Mouse (Mus musculus) G1E (cell line): Measurements from ENCODE around the gene Mrln. TPM values are rescaled to one million over a fixed set of nuclear protein-coding genes. Genes with fewer than 3 reads are reported as not detected.

Source experiments
- ATAC-seq: 2 replicates; pipeline ENCODE4 v1.8.0; 2016; ENCODE audit warnings: mild to moderate bottlenecking; ENCODE audit not compliant: insufficient number of reproducible peaks, poor library complexity, low FRiP score, severe bottlenecking; ENCODE audit errors: extremely low read depth
- DNase-seq: peaks from one replicate; pipeline ENCODE4 v3.0.0; 2012; ENCODE audit warnings: low spot score
- H3K27me3 ChIP-seq: 2 replicates; pipeline ENCODE4 v1.6.1; 2012; ENCODE audit warnings: mild to moderate bottlenecking, low read length, inconsistent platforms; ENCODE audit not compliant: insufficient read depth
- H3K36me3 ChIP-seq: replicated peaks from 2 replicates; pipeline ENCODE3; 2012; ENCODE audit warnings: mild to moderate bottlenecking, inconsistent platforms
- H3K4me1 ChIP-seq: 2 replicates; pipeline ENCODE4 v1.6.1; 2012; ENCODE audit warnings: low read depth, low read length, inconsistent platforms, mixed read lengths; ENCODE audit not compliant: insufficient read depth
- H3K4me3 ChIP-seq: 2 replicates; pipeline ENCODE4 v1.5.1; 2012; ENCODE audit warnings: low read depth, mild to moderate bottlenecking, inconsistent platforms, low read length, moderate library complexity, mixed read lengths
- H3K9me3 ChIP-seq: replicated peaks from 2 replicates; pipeline ENCODE4 v1.6.1; 2012; ENCODE audit warnings: inconsistent platforms
- CTCF ChIP-seq: IDR thresholded peaks from 2 replicates; pipeline ENCODE4 v1.5.1; 2012; ENCODE audit warnings: low read depth, low read length, inconsistent platforms, mixed read lengths
- GATA1 ChIP-seq: IDR thresholded peaks from 2 replicates; pipeline ENCODE4 v1.6.1; 2012; ENCODE audit warnings: borderline replicate concordance, low read length, inconsistent platforms, mixed read lengths
- GATA2 ChIP-seq: IDR thresholded peaks from 2 replicates; pipeline ENCODE4 v1.6.1; 2012; ENCODE audit warnings: low read depth, low read length, inconsistent platforms, borderline replicate concordance
- POLR2AphosphoS5 ChIP-seq: IDR thresholded peaks from 2 replicates; pipeline ENCODE4 v1.6.1; 2012; ENCODE audit warnings: low read depth, low read length, inconsistent platforms; ENCODE audit not compliant: insufficient replicate concordance
- TAL1 ChIP-seq: conservative IDR thresholded peaks from 2 replicates; pipeline ENCODE4 v1.6.1; 2012; ENCODE audit warnings: low read depth, low read length, inconsistent platforms, mixed read lengths
- polyA plus RNA-seq: library from polyadenylated mRNA; stranded (reverse); fragments of >175 nt; gene quantifications from 2 replicates; pipeline ENCODE4 v1.2.3, GENCODE M21; 2012
- total RNA-seq, 2 experiments: library from RNA; stranded (forward) in 1 of 2; stranded (reverse) in 1 of 2; fragments of 200-1000 nt in 1 of 2; fragments of >200 nt in 1 of 2; fragmentation: Nextera tagmentation in 1 of 2; gene quantifications; 2 replicates each; pipeline ENCODE4 v1.2.3; 2014 to 2017

Mrln gene
- total and polyA plus RNA-seq, 3 experiments: 1.7 TPM; not detected in 2

DNA sequence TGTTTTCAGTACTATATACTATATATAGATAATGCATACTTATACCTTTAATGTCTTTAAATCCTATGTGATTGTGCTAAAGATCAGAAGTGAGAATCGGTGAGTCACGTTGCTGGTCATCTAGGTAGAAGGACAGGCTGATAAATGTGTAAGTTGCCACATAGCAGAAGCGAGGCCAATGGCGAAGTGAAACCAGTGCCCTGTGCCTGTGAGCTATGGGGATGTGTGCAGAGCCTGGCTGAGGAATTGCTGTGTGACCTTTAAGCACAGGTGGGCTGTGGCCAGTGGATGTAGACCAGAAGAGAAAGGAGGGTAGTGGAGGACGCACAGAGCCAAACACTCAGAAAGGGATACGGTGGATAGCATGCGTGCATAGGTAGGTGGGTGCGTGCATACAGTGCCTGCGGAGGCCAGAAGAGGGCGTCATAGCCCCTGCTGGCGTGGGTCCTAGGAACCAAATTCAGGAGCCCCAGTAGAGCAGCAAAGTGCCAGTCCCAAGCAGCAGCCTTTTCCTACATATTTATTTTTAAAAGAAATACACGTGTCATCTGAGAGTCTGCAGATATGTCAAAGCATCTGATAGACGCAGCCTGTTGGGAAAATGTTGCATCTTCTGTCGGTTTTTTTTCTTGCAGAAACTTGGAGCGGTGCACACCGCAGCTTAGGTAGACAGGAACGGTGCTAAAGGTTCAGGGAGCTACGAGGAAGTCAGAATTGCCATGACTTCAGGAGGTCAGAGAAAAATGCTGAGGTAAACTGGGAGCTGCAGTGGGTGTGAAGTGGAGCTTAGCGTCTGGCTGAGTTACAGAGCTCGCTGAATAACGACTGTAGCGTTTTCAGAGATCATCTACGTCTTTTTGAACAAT, 64.3 kb downstream of the Mrln start:
- Histone ChIP-seq H3K4me1 (no peaks in the 10 kb centered on the region), H3K27me3 (no peaks in the 10 kb centered on the region), H3K36me3 (no peaks in the 10 kb centered on the region), H3K9me3 (peaks cover 47% of the 10 kb centered on the region), H3K4me3 (no peak overlapping the region)
- DNase-seq: no peak
- no peak for ATAC-seq
- no peak for TF ChIP-seq CTCF
- TF ChIP-seq TAL1: no peak
- TF ChIP-seq POLR2AphosphoS5: no peak
- TF ChIP-seq GATA1: no peak
- TF ChIP-seq GATA2: no peak

Other genes starting within 250 kb of the Mrln start
- gene Ccdc6, start 107.5 kb upstream of the Mrln start, total RNA-seq (2014; fragmentation: Nextera tagmentation): 93.8 and 95.0 TPM in 2 replicates
- 18.9 and 22.2 TPM in 2 replicates for gene Ccdc6, start 107.5 kb upstream of the Mrln start, total RNA-seq (2017)
- 21.1 and 23.4 TPM in 2 replicates for gene Ccdc6, start 107.5 kb upstream of the Mrln start, polyA plus RNA-seq
- gene Slc16a9, start 40.4 kb downstream of the Mrln start, total RNA-seq (2014; fragmentation: Nextera tagmentation): not detected in 2 replicates
- gene Slc16a9, start 40.4 kb downstream of the Mrln start, total RNA-seq (2017): 0.11 TPM in 1 of 2 replicates, not detected in the other
- not detected in 2 replicates for gene Slc16a9, start 40.4 kb downstream of the Mrln start, polyA plus RNA-seq
- not detected in 2 replicates for gene Fam13c, start 235.8 kb downstream of the Mrln start, total RNA-seq (2014; fragmentation: Nextera tagmentation)
- 0.12 and 0.16 TPM in 2 replicates for gene Fam13c, start 235.8 kb downstream of the Mrln start, total RNA-seq (2017)
- not detected in 2 replicates for gene Fam13c, start 235.8 kb downstream of the Mrln start, polyA plus RNA-seq